Mouse (Mus musculus) G1E (cell line): ENCODE data around the gene Ubxn11.

Experiments used
- CTCF ChIP-seq: IDR thresholded peaks from 2 replicates; pipeline ENCODE4 v1.5.1; 2012; ENCODE audit warnings: low read depth, low read length, inconsistent platforms, mixed read lengths
- GATA1 ChIP-seq: IDR thresholded peaks from 2 replicates; pipeline ENCODE4 v1.6.1; 2012; ENCODE audit warnings: borderline replicate concordance, low read length, inconsistent platforms, mixed read lengths

- TF ChIP-seq CTCF = no peak
- TF ChIP-seq GATA1 = no peak
These were observed 53.6 kb downstream of the Ubxn11 start for GRCm38 (mm10) chr4:134155961-134156465.
